Mouse (Mus musculus): Measurements from ENCODE around the gene Sec31b. TPM values are rescaled to one million over a fixed set of nuclear protein-coding genes. Genes with fewer than 3 reads are reported as not detected.

Gene Sec31b
- polyA plus RNA-seq, 1 experiment from 2014 or later = 0.13 TPM

Other genes with a start within 250 kb of the Sec31b start
- 0.06 TPM in 1 of 2 replicates, not detected in the other for gene Scd4, start 212.8 kb downstream of the Sec31b start, polyA plus RNA-seq (2015; fragmentation: Nextera tagmentation; extraction: Ambion mirVana)
- gene Scd1, start 138.0 kb downstream of the Sec31b start, polyA plus RNA-seq (2015; fragmentation: Nextera tagmentation; extraction: Ambion mirVana) = 5.2 and 5.8 TPM in 2 replicates
- 0.54 and 0.89 TPM in 2 replicates for gene Wnt8b, start 52.4 kb downstream of the Sec31b start, polyA plus RNA-seq (2015; fragmentation: Nextera tagmentation; extraction: Ambion mirVana)
- gene Gm20538, start 7.0 kb upstream of the Sec31b start, polyA plus RNA-seq (2015; fragmentation: Nextera tagmentation; extraction: Ambion mirVana) = not detected in 2 replicates
- 654 and 741 TPM in 2 replicates for gene Ndufb8, start 9.6 kb upstream of the Sec31b start, polyA plus RNA-seq (2015; fragmentation: Nextera tagmentation; extraction: Ambion mirVana)
- gene Hif1an, start 17.0 kb upstream of the Sec31b start, polyA plus RNA-seq (2015; fragmentation: Nextera tagmentation; extraction: Ambion mirVana) = 24.5 and 26.0 TPM in 2 replicates
- 25.2 and 28.2 TPM in 2 replicates for gene Pax2, start 210.2 kb upstream of the Sec31b start, polyA plus RNA-seq (2015; fragmentation: Nextera tagmentation; extraction: Ambion mirVana)